Mouse (Mus musculus) heart, postnatal 0 days (tissue): Measurements from ENCODE around the gene Tcf15. TPM values are rescaled to one million over a fixed set of nuclear protein-coding genes. Genes with fewer than 3 reads are reported as not detected.

Source experiments
- ATAC-seq: fragments of 200-750 bp; cut with Nextera tagmentation; 2 replicates; pipeline ENCODE4 v1.8.0; 2017; ENCODE audit warnings: low read depth, moderate number of reproducible peaks, moderate library complexity; ENCODE audit not compliant: insufficient read depth
- DNase-seq: peaks from one replicate; pipeline ENCODE4 v3.0.0-alpha.2; 2016; ENCODE audit warnings: low spot score
- H3K27ac ChIP-seq: fragments of 300-500 bp; sonication (generic); 2 replicates; pipeline ENCODE4 v1.5.1; 2014; ENCODE audit warnings: low read depth, mild to moderate bottlenecking
- H3K27me3 ChIP-seq: fragments of 300-500 bp; sonication (generic); 2 replicates; pipeline ENCODE4 v1.6.1; 2014; ENCODE audit warnings: low read length, mixed read lengths; ENCODE audit not compliant: control insufficient read depth, insufficient read depth
- H3K36me3 ChIP-seq: fragments of 300-500 bp; sonication (generic); replicated peaks from 2 replicates; pipeline ENCODE4 v1.6.1; 2014; ENCODE audit warnings: low read length, mixed read lengths; ENCODE audit not compliant: control insufficient read depth, insufficient read depth
- H3K4me1 ChIP-seq: fragments of 300-500 bp; sonication (generic); 2 replicates; pipeline ENCODE4 v1.6.1; 2014; ENCODE audit warnings: antibody characterized with exemption; ENCODE audit not compliant: control insufficient read depth, insufficient read depth
- H3K4me2 ChIP-seq: fragments of 300-500 bp; sonication (generic); 2 replicates; pipeline ENCODE4 v1.6.1; 2014; ENCODE audit warnings: low read depth, mild to moderate bottlenecking, low read length, moderate library complexity
- H3K4me3 ChIP-seq: fragments of 300-500 bp; sonication (generic); 2 replicates; pipeline ENCODE4 v1.5.1; 2014; ENCODE audit warnings: low read depth, low read length
- H3K9ac ChIP-seq: fragments of 300-500 bp; sonication (generic); replicated peaks from 2 replicates; pipeline ENCODE4 v1.6.1; 2014; ENCODE audit warnings: low read depth, low read length, mixed read lengths
- H3K9me3 ChIP-seq: fragments of 300-500 bp; sonication (generic); replicated peaks from 2 replicates; pipeline ENCODE4 v1.6.1; 2016; ENCODE audit warnings: low read length; ENCODE audit not compliant: control insufficient read depth
- CTCF ChIP-seq: IDR thresholded peaks from 2 replicates; pipeline ENCODE4 v1.5.1; 2016; ENCODE audit warnings: antibody characterized with exemption, control low read depth, low read depth
- EP300 ChIP-seq: IDR thresholded peaks from 2 replicates; pipeline ENCODE4 v1.6.1; 2016; ENCODE audit warnings: antibody characterized with exemption, low read depth
- WGBS: fragments of 180-500 bp; shearing (Covaris S2); extraction: QIAGEN DNeasy Blood & Tissue Kit; methylation state at CpG from one replicate; pipeline ENCODE4 v1.1.7; 2014; 5-methylcytosine and 5-hydroxymethylcytosine counted together
- polyA plus RNA-seq: library from polyadenylated mRNA; unstranded; fragments of >200 nt; fragmentation: Nextera tagmentation; extraction: Ambion mirVana; gene quantifications from 2 replicates; pipeline ENCODE4 v1.2.1, GENCODE M21; 2015
- total RNA-seq: library from RNA; depleted of rRNA; stranded (reverse); fragments of >200 nt; gene quantifications from 2 replicates; pipeline ENCODE4 v1.2.3, GENCODE M21; 2014; ENCODE audit warnings: low replicate concordance

The Tcf15 gene
- total and polyA plus RNA-seq, 2 experiments from 2014 or later: 23.0 to 36.8 TPM

GRCm38 (mm10) chr2:152140941-152141340 is 2.4 kb upstream of the Tcf15 start:
- peaks cover 55% of the 10 kb centered on the region for H3K27me3 ChIP-seq

GRCm38 (mm10) chr2:152141491-152141890 is 1.9 kb upstream of the Tcf15 start:
- DNase-seq (no peak), ATAC-seq (no peak)
- H3K9me3 ChIP-seq: no peaks in the 10 kb centered on the region
- H3K27ac ChIP-seq: peak overlapping the region; percentile 39; the same call in 1 of the 2 replicates
- H3K27me3 ChIP-seq: peaks cover 60% of the 10 kb centered on the region
- peak overlapping the region; percentile 69 for H3K4me2 ChIP-seq
- H3K9ac ChIP-seq: no peak overlapping the region
- H3K4me3 ChIP-seq: peak overlapping the region; percentile 63
- whole genome bisulfite sequencing: 28% methylated on average over 1 of the region's 1 CpGs
- TF ChIP-seq EP300: no peak
- no peak for TF ChIP-seq CTCF
- H3K36me3 ChIP-seq: no peaks in the 10 kb centered on the region
- peaks cover 13% of the 10 kb centered on the region for H3K4me1 ChIP-seq

More at GRCm38 (mm10) chr2:152140941-152141340, 2.4 kb upstream of the Tcf15 start:
- Histone ChIP-seq H3K4me3 (no peak overlapping the region), H3K9ac (no peak overlapping the region), H3K27ac (no peak overlapping the region), H3K9me3 (no peaks in the 10 kb centered on the region), H3K36me3 (no peaks in the 10 kb centered on the region), H3K4me2 (no peak overlapping the region), H3K4me1 (peaks cover 13% of the 10 kb centered on the region)
- DNase-seq (no peak), ATAC-seq (no peak)
- WGBS: 54% methylated on average over 11 of the region's 11 CpGs
- TF ChIP-seq EP300 (no peak), CTCF (no peak)

- Histone ChIP-seq H3K36me3 (no peaks in the 10 kb centered on the region), H3K4me3 (peak overlapping the region; percentile 63), H3K9ac (peak overlapping the region; percentile 35), H3K27ac (peak overlapping the region; percentile 39; the same call in 1 of the 2 replicates), H3K9me3 (no peaks in the 10 kb centered on the region), H3K4me1 (peaks cover 13% of the 10 kb centered on the region), H3K27me3 (peaks cover 64% of the 10 kb centered on the region), H3K4me2 (peak overlapping the region; percentile 69)
- WGBS: 1% methylated on average over 13 of the region's 13 CpGs
- no peak for TF ChIP-seq EP300
- no peak for TF ChIP-seq CTCF
- ATAC-seq (0 out of 2 replicates have a peak, but pooled peaks have one; percentile 40), DNase-seq (no peak)
Measured at GRCm38 (mm10) chr2:152142046-152142445, 1.3 kb upstream of the Tcf15 start.

- no peak for DNase-seq
- Histone ChIP-seq H3K4me1 (peaks cover 13% of the 10 kb centered on the region), H3K36me3 (no peaks in the 10 kb centered on the region), H3K4me2 (peak overlapping the region; percentile 69), H3K9ac (peak overlapping the region; percentile 35; the same call in 1 of the 2 replicates), H3K27me3 (peaks cover 64% of the 10 kb centered on the region), H3K27ac (0 out of 2 replicates have a peak overlapping the region, but pooled peaks have one; percentile 1), H3K9me3 (no peaks in the 10 kb centered on the region), H3K4me3 (peak overlapping the region; percentile 63)
- WGBS: 5% methylated on average over 11 of the region's 11 CpGs
- TF ChIP-seq CTCF (no peak), EP300 (no peak)
- no peak for ATAC-seq
Measured at GRCm38 (mm10) chr2:152142571-152142970, 790 bp upstream of the Tcf15 start.

GRCm38 (mm10) chr2:152144158-152144450 is 743 bp downstream of the Tcf15 start:
- Histone ChIP-seq H3K27me3 (peaks cover 67% of the 10 kb centered on the region), H3K4me2 (peak overlapping the region; percentile 69), H3K9me3 (no peaks in the 10 kb centered on the region), H3K27ac (peak overlapping the region; percentile 21; the same call in 1 of the 2 replicates), H3K36me3 (no peaks in the 10 kb centered on the region), H3K9ac (peak overlapping the region; percentile 68), H3K4me3 (peak overlapping the region; percentile 63), H3K4me1 (peaks cover 13% of the 10 kb centered on the region)
- no peak for TF ChIP-seq EP300
- TF ChIP-seq CTCF: no peak
- DNase-seq (no peak), ATAC-seq (no peak)
- 14% methylated on average over 9 of the region's 9 CpGs for WGBS

GRCm38 (mm10) chr2:152144501-152144900 is 1.1 kb downstream of the Tcf15 start:
- H3K9me3 ChIP-seq: no peaks in the 10 kb centered on the region
- peaks cover 13% of the 10 kb centered on the region for H3K4me1 ChIP-seq
- peaks cover 67% of the 10 kb centered on the region for H3K27me3 ChIP-seq
- WGBS: 61% methylated on average over 5 of the region's 5 CpGs
- peak overlapping the region; percentile 63 for H3K4me3 ChIP-seq
- no peak for ATAC-seq
- no peaks in the 10 kb centered on the region for H3K36me3 ChIP-seq
- peak overlapping the region; percentile 69 for H3K4me2 ChIP-seq
- TF ChIP-seq EP300 (no peak), CTCF (no peak)
- DNase-seq: no peak
- H3K9ac ChIP-seq: peak overlapping the region; percentile 68
- no peak overlapping the region for H3K27ac ChIP-seq
